Mouse (Mus musculus): ENCODE measurements around the gene Prm1. TPM values are rescaled to one million over a fixed set of nuclear protein-coding genes. Genes with fewer than 3 reads are reported as not detected.
A peak's percentile ranks its signal among the peaks of the same experiment; 100 is the strongest.

Gene Prm1
- polyA plus RNA-seq, 1 experiment from 2014 or later: not detected

GRCm38 (mm10) chr16:10770531-10771325 is 34.9 kb downstream of the Prm1 start:
- WGBS: 42% methylated on average over 4 of the region's 4 CpGs
- no peak overlapping the region for H3K4me3 ChIP-seq (ENCODE audit: low read depth, low read length)
- no peak overlapping the region for H3K27ac ChIP-seq (ENCODE audit: low read depth)
- H3K9me3 ChIP-seq (ENCODE audit: control insufficient read depth, low read length): no peaks in the 10 kb centered on the region
- no peak for DNase-seq (ENCODE audit: low spot score)
- no peaks in the 10 kb centered on the region for H3K27me3 ChIP-seq (replicated peaks; ENCODE audit: control insufficient read depth, insufficient read depth, low read length)
- H3K4me1 ChIP-seq (replicated peaks; ENCODE audit: control insufficient read depth, insufficient read depth, low read length): no peaks in the 10 kb centered on the region
- no peaks in the 10 kb centered on the region for H3K36me3 ChIP-seq (ENCODE audit: control insufficient read depth, insufficient read depth, low read length)
- ATAC-seq (replicated peaks; ENCODE audit: low FRiP score, low TSS enrichment, low read depth): no peak; the same call in 1 of the 2 replicates
- no peak overlapping the region for H3K9ac ChIP-seq (ENCODE audit: low read length)
- H3K4me2 ChIP-seq (ENCODE audit: low read length): no peak overlapping the region

- H3K27ac ChIP-seq (ENCODE audit: low read depth): no peak overlapping the region
- WGBS: 55% methylated on average over 2 of the region's 2 CpGs
- no peak overlapping the region for H3K4me2 ChIP-seq (ENCODE audit: low read length)
- no peaks in the 10 kb centered on the region for H3K9me3 ChIP-seq (ENCODE audit: control insufficient read depth, low read length)
- H3K27me3 ChIP-seq (replicated peaks; ENCODE audit: control insufficient read depth, insufficient read depth, low read length): no peaks in the 10 kb centered on the region
- DNase-seq (ENCODE audit: low spot score) (no peak), ATAC-seq (replicated peaks; ENCODE audit: low FRiP score, low TSS enrichment, low read depth) (no peak)
- no peak overlapping the region for H3K9ac ChIP-seq (ENCODE audit: low read length)
- no peak overlapping the region for H3K4me3 ChIP-seq (ENCODE audit: low read depth, low read length)
- no peaks in the 10 kb centered on the region for H3K4me1 ChIP-seq (replicated peaks; ENCODE audit: control insufficient read depth, insufficient read depth, low read length)
- no peaks in the 10 kb centered on the region for H3K36me3 ChIP-seq (ENCODE audit: control insufficient read depth, insufficient read depth, low read length)
These were observed 36.0 kb downstream of the Prm1 start for GRCm38 (mm10) chr16:10769661-10770060.

- no peak for ATAC-seq (replicated peaks; ENCODE audit: low FRiP score, low TSS enrichment, low read depth)
- Histone ChIP-seq H3K4me3 (ENCODE audit: low read depth, low read length) (no peak overlapping the region), H3K27me3 (replicated peaks; ENCODE audit: control insufficient read depth, insufficient read depth, low read length) (no peaks in the 10 kb centered on the region), H3K9me3 (ENCODE audit: control insufficient read depth, low read length) (no peaks in the 10 kb centered on the region), H3K36me3 (ENCODE audit: control insufficient read depth, insufficient read depth, low read length) (no peaks in the 10 kb centered on the region), H3K4me1 (replicated peaks; ENCODE audit: control insufficient read depth, insufficient read depth, low read length) (0 out of 2 replicates have a peak, but pooled peaks cover 2% of the 10 kb centered on the region), H3K9ac (ENCODE audit: low read length) (no peak overlapping the region), H3K4me2 (ENCODE audit: low read length) (no peak overlapping the region), H3K27ac (ENCODE audit: low read depth) (no peak overlapping the region)
- DNase-seq (ENCODE audit: low spot score): no peak
- 51% methylated on average over 9 of the region's 9 CpGs for WGBS
These were observed 36.8 kb downstream of the Prm1 start for GRCm38 (mm10) chr16:10768821-10769220.

GRCm38 (mm10) chr16:10767158-10767557 is 38.5 kb downstream of the Prm1 start:
- Histone ChIP-seq H3K9ac (ENCODE audit: low read length) (no peak overlapping the region), H3K36me3 (ENCODE audit: control insufficient read depth, insufficient read depth, low read length) (no peaks in the 10 kb centered on the region), H3K4me3 (ENCODE audit: low read depth, low read length) (no peak overlapping the region), H3K9me3 (ENCODE audit: control insufficient read depth, low read length) (no peaks in the 10 kb centered on the region), H3K4me2 (ENCODE audit: low read length) (no peak overlapping the region), H3K4me1 (replicated peaks; ENCODE audit: control insufficient read depth, insufficient read depth, low read length) (0 out of 2 replicates have a peak, but pooled peaks cover 2% of the 10 kb centered on the region), H3K27ac (ENCODE audit: low read depth) (no peak overlapping the region), H3K27me3 (replicated peaks; ENCODE audit: control insufficient read depth, insufficient read depth, low read length) (no peaks in the 10 kb centered on the region)
- WGBS: 42% methylated on average over 4 of the region's 4 CpGs
- DNase-seq (ENCODE audit: low spot score) (peak; percentile 82), ATAC-seq (replicated peaks; ENCODE audit: low FRiP score, low TSS enrichment, low read depth) (no peak)

- Histone ChIP-seq H3K9ac (ENCODE audit: low read length) (no peak overlapping the region), H3K4me2 (ENCODE audit: low read length) (no peak overlapping the region), H3K9me3 (ENCODE audit: control insufficient read depth, low read length) (no peaks in the 10 kb centered on the region), H3K4me1 (replicated peaks; ENCODE audit: control insufficient read depth, insufficient read depth, low read length) (0 out of 2 replicates have a peak, but pooled peaks cover 2% of the 10 kb centered on the region), H3K4me3 (ENCODE audit: low read depth, low read length) (no peak overlapping the region), H3K27ac (ENCODE audit: low read depth) (no peak overlapping the region), H3K27me3 (replicated peaks; ENCODE audit: control insufficient read depth, insufficient read depth, low read length) (no peaks in the 10 kb centered on the region), H3K36me3 (ENCODE audit: control insufficient read depth, insufficient read depth, low read length) (no peaks in the 10 kb centered on the region)
- DNase-seq (ENCODE audit: low spot score) (no peak), ATAC-seq (replicated peaks; ENCODE audit: low FRiP score, low TSS enrichment, low read depth) (0 out of 2 replicates have a peak, but pooled peaks have one; percentile 13)
- whole genome bisulfite sequencing: 27% methylated on average over 2 of the region's 2 CpGs
These were observed 41.3 kb downstream of the Prm1 start for GRCm38 (mm10) chr16:10764323-10764722.

- Histone ChIP-seq H3K4me1 (replicated peaks; ENCODE audit: control insufficient read depth, insufficient read depth, low read length) (0 out of 2 replicates have a peak, but pooled peaks cover 2% of the 10 kb centered on the region), H3K36me3 (ENCODE audit: control insufficient read depth, insufficient read depth, low read length) (no peaks in the 10 kb centered on the region), H3K9me3 (ENCODE audit: control insufficient read depth, low read length) (no peaks in the 10 kb centered on the region), H3K4me2 (ENCODE audit: low read length) (no peak overlapping the region), H3K9ac (ENCODE audit: low read length) (no peak overlapping the region), H3K27ac (ENCODE audit: low read depth) (no peak overlapping the region), H3K4me3 (ENCODE audit: low read depth, low read length) (no peak overlapping the region), H3K27me3 (replicated peaks; ENCODE audit: control insufficient read depth, insufficient read depth, low read length) (no peaks in the 10 kb centered on the region)
- DNase-seq (ENCODE audit: low spot score): no peak
- 51% methylated on average over 6 of the region's 6 CpGs for WGBS
- ATAC-seq (replicated peaks; ENCODE audit: low FRiP score, low TSS enrichment, low read depth): no peak
These were observed 41.9 kb downstream of the Prm1 start for GRCm38 (mm10) chr16:10763540-10764264.

- H3K9ac ChIP-seq (ENCODE audit: low read length): no peak overlapping the region
- no peaks in the 10 kb centered on the region for H3K9me3 ChIP-seq (ENCODE audit: control insufficient read depth, low read length)
- H3K27me3 ChIP-seq (replicated peaks; ENCODE audit: control insufficient read depth, insufficient read depth, low read length): no peaks in the 10 kb centered on the region
- H3K4me2 ChIP-seq (ENCODE audit: low read length): no peak overlapping the region
- no peak for ATAC-seq (replicated peaks; ENCODE audit: low FRiP score, low TSS enrichment, low read depth)
- DNase-seq (ENCODE audit: low spot score): no peak
- no peak overlapping the region for H3K27ac ChIP-seq (ENCODE audit: low read depth)
- H3K4me3 ChIP-seq (ENCODE audit: low read depth, low read length): no peak overlapping the region
- 0 out of 2 replicates have a peak, but pooled peaks cover 2% of the 10 kb centered on the region for H3K4me1 ChIP-seq (replicated peaks; ENCODE audit: control insufficient read depth, insufficient read depth, low read length)
- 61% methylated on average over 5 of the region's 5 CpGs for WGBS
- no peaks in the 10 kb centered on the region for H3K36me3 ChIP-seq (ENCODE audit: control insufficient read depth, insufficient read depth, low read length)
These were observed 43.0 kb downstream of the Prm1 start for GRCm38 (mm10) chr16:10762569-10763180.

- WGBS: 50% methylated on average over 8 of the region's 8 CpGs
- no peaks in the 10 kb centered on the region for H3K9me3 ChIP-seq (ENCODE audit: control insufficient read depth, low read length)
These were observed 44.5 kb downstream of the Prm1 start for GRCm38 (mm10) chr16:10761182-10761581.

More at GRCm38 (mm10) chr16:10761182-10761581, 44.5 kb downstream of the Prm1 start:
- Histone ChIP-seq H3K36me3 (ENCODE audit: control insufficient read depth, insufficient read depth, low read length) (no peaks in the 10 kb centered on the region), H3K9ac (ENCODE audit: low read length) (no peak overlapping the region), H3K4me1 (replicated peaks; ENCODE audit: control insufficient read depth, insufficient read depth, low read length) (0 out of 2 replicates have a peak, but pooled peaks cover 2% of the 10 kb centered on the region), H3K4me2 (ENCODE audit: low read length) (no peak overlapping the region), H3K27ac (ENCODE audit: low read depth) (no peak overlapping the region), H3K4me3 (ENCODE audit: low read depth, low read length) (no peak overlapping the region), H3K27me3 (replicated peaks; ENCODE audit: control insufficient read depth, insufficient read depth, low read length) (no peaks in the 10 kb centered on the region)
- no peak for ATAC-seq (replicated peaks; ENCODE audit: low FRiP score, low TSS enrichment, low read depth)
- no peak for DNase-seq (ENCODE audit: low spot score)

All from intestine, embryonic 14.5 days (tissue).